Comparison of ENCODE assay signal across 8 mouse cellular contexts in genomic region chr7:28824941-28825685, GRCm38 (mm10). TPM values are rescaled to one million over a fixed set of nuclear protein-coding genes. Genes with fewer than 3 reads are reported as not detected.
DNase-seq lines count a peak whose midpoint lies in the region; ATAC-seq lines count a peak whose summit lies in the region.

Gene Ech1, plus strand, starts transcription at chr7:28825217.

- H3K4me1 ChIP-seq in heart, embryonic 14.5 days (ENCODE audit: control insufficient read depth in 2 of 2, insufficient read depth in 2 of 2, low read length in 2 of 2), result peaks cover 19 to 36% of the 10 kb centered on the region in 2 experiments
- H3K4me1 ChIP-seq in liver, embryonic 13.5 days (replicated peaks), result peaks cover 61% of the 10 kb centered on the region
- H3K4me1 ChIP-seq in stomach, embryonic 16.5 days (ENCODE audit: control insufficient read depth, insufficient read depth, low read length), result peaks cover 30% of the 10 kb centered on the region

- peaks cover 49% of the 10 kb centered on the region for H3K36me3 ChIP-seq in heart, embryonic 14.5 days (ENCODE audit: control insufficient read depth, insufficient read depth, low read length)
- H3K36me3 ChIP-seq in liver, embryonic 13.5 days, result peaks cover 45% of the 10 kb centered on the region
- H3K36me3 ChIP-seq in stomach, embryonic 16.5 days (ENCODE audit: control insufficient read depth, insufficient read depth, low read length), result peaks cover 29% of the 10 kb centered on the region

- H3K4me3 ChIP-seq in heart, embryonic 14.5 days (ENCODE audit: control insufficient read depth in 1 of 2, insufficient read depth in 1 of 2, low read depth in 1 of 2, low read length in 2 of 2), result peak within 1 kb of the TSS; percentile 50 to 68
- peak within 1 kb of the TSS; percentile 62 for H3K4me3 ChIP-seq in liver, embryonic 13.5 days (replicated peaks)
- H3K4me3 ChIP-seq in stomach, embryonic 16.5 days (replicated peaks; ENCODE audit: low read length), result peak within 1 kb of the TSS; percentile 63

- DNase-seq in c-Kit-negative CD71-positive TER-119-positive erythroid progenitor cells, embryonic 14.5 days (ENCODE audit: low read depth, low spot score), result peak; percentile 87
- DNase-seq in fibroblast of lung, adult 2 months (ENCODE audit: low read depth), result peak; percentile 99
- peak; percentile 95 for DNase-seq in kidney, postnatal 14 days
- DNase-seq in liver, embryonic 13.5 days, result peak; percentile 87
- DNase-seq in neural tube, embryonic 10.5 days (ENCODE audit: extremely low spot score, low spot score), result peak; percentile 86

- peak within 1 kb of the TSS; percentile 71 for H3K4me2 ChIP-seq in heart, embryonic 14.5 days (ENCODE audit: low read length)
- H3K4me2 ChIP-seq in liver, embryonic 13.5 days, result peak within 1 kb of the TSS; percentile 67
- H3K4me2 ChIP-seq in stomach, embryonic 16.5 days (ENCODE audit: low read depth, low read length), result peak within 1 kb of the TSS; percentile 57

- H3K27ac ChIP-seq in heart, embryonic 14.5 days (replicated peaks in 1 of 2; ENCODE audit: control insufficient read depth in 1 of 2, insufficient read depth in 1 of 2, low read depth in 2 of 2, low read length in 2 of 2), result peak within 1 kb of the TSS; percentile 93
- H3K27ac ChIP-seq in liver, embryonic 13.5 days, result peak within 1 kb of the TSS; percentile 76
- peak within 1 kb of the TSS; percentile 97 for H3K27ac ChIP-seq in stomach, embryonic 16.5 days (ENCODE audit: low read length)

- H3K9me3 ChIP-seq in heart, embryonic 14.5 days (ENCODE audit: control insufficient read depth, low read length), result no peaks in the 10 kb centered on the region
- no peaks in the 10 kb centered on the region for H3K9me3 ChIP-seq in liver, embryonic 13.5 days (replicated peaks)
- no peaks in the 10 kb centered on the region for H3K9me3 ChIP-seq in stomach, embryonic 16.5 days (replicated peaks; ENCODE audit: control insufficient read depth, low read length)

- ATAC-seq in CD4-positive, CD25-positive, alpha-beta regulatory T cell, adult 4 months, result peak; percentile 88
- ATAC-seq in heart, embryonic 14.5 days (ENCODE audit: insufficient number of reproducible peaks, insufficient read depth, low FRiP score, low read depth), result peak; percentile 66
- peak; percentile 83 for ATAC-seq in liver, embryonic 13.5 days (ENCODE audit: low read depth)
- ATAC-seq in stomach, embryonic 16.5 days (ENCODE audit: insufficient read depth, low FRiP score), result peak; percentile 83

- WGBS in heart, embryonic 14.5 days, result 3% methylated on average over 33 of the region's 33 CpGs
- 2% methylated on average over 33 of the region's 33 CpGs for WGBS in liver, embryonic 13.5 days (ENCODE audit: insufficient replicate concordance)
- 1% methylated on average over 33 of the region's 33 CpGs for WGBS in stomach, embryonic 16.5 days

- H3K27me3 ChIP-seq in heart, embryonic 14.5 days (ENCODE audit: control insufficient read depth, insufficient read depth, low read length), result no peaks in the 10 kb centered on the region
- no peaks in the 10 kb centered on the region for H3K27me3 ChIP-seq in liver, embryonic 13.5 days
- no peaks in the 10 kb centered on the region for H3K27me3 ChIP-seq in stomach, embryonic 16.5 days (ENCODE audit: control insufficient read depth, insufficient read depth, low read length)

- peak within 1 kb of the TSS; percentile 79 for H3K9ac ChIP-seq in heart, embryonic 14.5 days (ENCODE audit: low read length)
- H3K9ac ChIP-seq in liver, embryonic 13.5 days, result peak within 1 kb of the TSS; percentile 75
- H3K9ac ChIP-seq in stomach, embryonic 16.5 days (ENCODE audit: low read length), result peak within 1 kb of the TSS; percentile 81

RNA-seq across cellular contexts. Expression of gene Ech1, which starts in this region (rescaled TPM):
- polyA plus RNA-seq in CD4-positive, CD25-positive, alpha-beta regulatory T cell, adult 4 months (2017; shearing (Covaris generic)), result 100 to 1,000 TPM; 198 to 237 TPM
- 252 and 254 TPM in 2 replicates for polyA plus RNA-seq in heart, embryonic 14.5 days (2014; fragmentation: Nextera tagmentation; extraction: Ambion mirVana)
- 74.5 and 77.7 TPM in 2 replicates for polyA plus RNA-seq in liver, embryonic 13.5 days (2015; fragmentation: Nextera tagmentation; extraction: Ambion mirVana)
- 227 and 230 TPM in 2 replicates for polyA plus RNA-seq in stomach, embryonic 16.5 days (2015; fragmentation: Nextera tagmentation; extraction: Ambion mirVana)

Comparison
In these comparisons a context has a peak if more than half of its experiments do, and no peak if none do; other contexts are left out.
1. Peak in every context shown above with its lines: DNase-seq, ATAC-seq, H3K4me3 ChIP-seq and H3K27ac ChIP-seq.